Mouse (Mus musculus) stomach, embryonic 16.5 days (tissue): Measurements from ENCODE around the gene Vwa7. TPM values are rescaled to one million over a fixed set of nuclear protein-coding genes. Genes with fewer than 3 reads are reported as not detected.
"Not testable (repeated sequence)": the region's sequence is repeated elsewhere in the genome, so short reads cannot be mapped to it uniquely, and the experiment has no call there.

Experiments used
- ATAC-seq: fragments of 200-750 bp; cut with Nextera tagmentation; 2 replicates; pipeline ENCODE4 v1.8.0; 2017; ENCODE audit warnings: moderate number of reproducible peaks, moderate TSS enrichment; ENCODE audit not compliant: insufficient read depth, low FRiP score
- H3K27ac ChIP-seq: fragments of 300-500 bp; sonication (generic); 2 replicates; pipeline ENCODE4 v1.5.1; 2014; ENCODE audit warnings: low read length
- H3K27me3 ChIP-seq: fragments of 300-500 bp; sonication (generic); 2 replicates; pipeline ENCODE4 v1.6.1; 2014; ENCODE audit warnings: low read length, control low read depth, mixed read lengths; ENCODE audit not compliant: control insufficient read depth, insufficient read depth
- H3K36me3 ChIP-seq: fragments of 300-500 bp; sonication (generic); 2 replicates; pipeline ENCODE4 v1.6.1; 2014; ENCODE audit warnings: low read length; ENCODE audit not compliant: control insufficient read depth, insufficient read depth
- H3K4me1 ChIP-seq: fragments of 300-500 bp; sonication (generic); 2 replicates; pipeline ENCODE4 v1.6.1; 2014; ENCODE audit warnings: low read length, control low read depth, mixed read lengths; ENCODE audit not compliant: control insufficient read depth, insufficient read depth
- H3K4me2 ChIP-seq: fragments of 300-500 bp; sonication (generic); 2 replicates; pipeline ENCODE4 v1.6.1; 2014; ENCODE audit warnings: low read depth, low read length, mixed read lengths
- H3K4me3 ChIP-seq: fragments of 300-500 bp; sonication (generic); replicated peaks from 2 replicates; pipeline ENCODE4 v1.5.1; 2014; ENCODE audit warnings: mild to moderate bottlenecking, low read length
- H3K9ac ChIP-seq: fragments of 300-500 bp; sonication (generic); 2 replicates; pipeline ENCODE4 v1.6.1; 2014; ENCODE audit warnings: low read length
- H3K9me3 ChIP-seq: fragments of 300-500 bp; sonication (generic); replicated peaks from 2 replicates; pipeline ENCODE4 v1.6.1; 2016; ENCODE audit warnings: low read length, control low read depth; ENCODE audit not compliant: control insufficient read depth
- WGBS: fragments of 180-500 bp; shearing (Covaris S2); extraction: QIAGEN DNeasy Blood & Tissue Kit; methylation state at CpG from one replicate; pipeline ENCODE4 v1.1.7; 2014; 5-methylcytosine and 5-hydroxymethylcytosine counted together
- polyA plus RNA-seq: library from polyadenylated mRNA; unstranded; fragments of >200 nt; fragmentation: Nextera tagmentation; extraction: Ambion mirVana; gene quantifications from 2 replicates; pipeline ENCODE4 v1.2.1, GENCODE M21; 2015

Gene Vwa7
- polyA plus RNA-seq, 1 experiment from 2014 or later: 0.26 TPM

GRCm38 (mm10) chr17:34998526-34999430 is 17.6 kb upstream of the Vwa7 start:
- Histone ChIP-seq H3K4me1 (peaks cover 36% of the 10 kb centered on the region), H3K4me3 (peak overlapping the region; percentile 52), H3K27me3 (no peaks in the 10 kb centered on the region), H3K9ac (peak overlapping the region; percentile 80), H3K36me3 (no peaks in the 10 kb centered on the region), H3K9me3 (no peaks in the 10 kb centered on the region), H3K4me2 (peak overlapping the region; percentile 98), H3K27ac (0 out of 2 replicates have a peak overlapping the region, but pooled peaks have one; percentile 82)
- 90% methylated on average over 15 of the region's 15 CpGs for WGBS
- no peak for ATAC-seq

- not testable (repeated sequence) for H3K36me3 ChIP-seq, H3K9me3 ChIP-seq, ATAC-seq, H3K27me3 ChIP-seq
- peak overlapping the region; percentile 92 for H3K9ac ChIP-seq
- H3K4me2 ChIP-seq: peak overlapping the region; percentile 98
- peaks cover 36% of the 10 kb centered on the region for H3K4me1 ChIP-seq
- 11% methylated on average over 29 of the region's 32 CpGs for WGBS
- peak overlapping the region; percentile 97 for H3K27ac ChIP-seq
- H3K4me3 ChIP-seq: peak overlapping the region; percentile 66
These were observed 16.3 kb upstream of the Vwa7 start for GRCm38 (mm10) chr17:34999871-35000716.

GRCm38 (mm10) chr17:35000717-35001451 is 15.5 kb upstream of the Vwa7 start, which contains the start of gene Vars:
Gene Vars (plus strand): TSS chr17:35000987.
- no peaks in the 10 kb centered on the region for H3K27me3 ChIP-seq
- H3K9ac ChIP-seq: peak within 1 kb of the TSS; percentile 92
- WGBS: under 1% methylated on average over 83 of the region's 83 CpGs
- H3K36me3 ChIP-seq: peaks cover 16% of the 10 kb centered on the region
- peak within 1 kb of the TSS; percentile 66 for H3K4me3 ChIP-seq
- H3K27ac ChIP-seq: peak within 1 kb of the TSS; percentile 97
- H3K9me3 ChIP-seq: no peaks in the 10 kb centered on the region
- H3K4me1 ChIP-seq: peaks cover 36% of the 10 kb centered on the region
- peak within 1 kb of the TSS; percentile 98 for H3K4me2 ChIP-seq
- peak; percentile 92 for ATAC-seq

GRCm38 (mm10) chr17:35001452-35002152 is 14.8 kb upstream of the Vwa7 start:
- under 1% methylated on average over 35 of the region's 35 CpGs for WGBS
- Histone ChIP-seq H3K36me3 (peaks cover 17% of the 10 kb centered on the region), H3K4me2 (peak overlapping the region; percentile 98), H3K9ac (peak overlapping the region; percentile 92), H3K4me3 (peak overlapping the region; percentile 66), H3K27ac (peak overlapping the region; percentile 97), H3K4me1 (peaks cover 36% of the 10 kb centered on the region), H3K9me3 (no peaks in the 10 kb centered on the region), H3K27me3 (no peaks in the 10 kb centered on the region)
- ATAC-seq: peak; percentile 13; the same call in 1 of the 2 replicates

- Histone ChIP-seq H3K36me3 (peaks cover 17% of the 10 kb centered on the region), H3K4me2 (peak overlapping the region; percentile 98), H3K27ac (peak overlapping the region; percentile 97), H3K4me1 (peaks cover 36% of the 10 kb centered on the region), H3K27me3 (no peaks in the 10 kb centered on the region), H3K4me3 (peak overlapping the region; percentile 66), H3K9ac (peak overlapping the region; percentile 92), H3K9me3 (no peaks in the 10 kb centered on the region)
- ATAC-seq: no peak
- 3% methylated on average over 12 of the region's 12 CpGs for WGBS
These were observed 14.1 kb upstream of the Vwa7 start for GRCm38 (mm10) chr17:35002153-35002865.

- Histone ChIP-seq H3K4me2 (peak overlapping the region; percentile 98), H3K9ac (peak overlapping the region; percentile 92), H3K27ac (no peak overlapping the region), H3K4me3 (peak overlapping the region; percentile 66; the same call in 1 of the 2 replicates), H3K4me1 (peaks cover 31% of the 10 kb centered on the region), H3K27me3 (no peaks in the 10 kb centered on the region), H3K9me3 (no peaks in the 10 kb centered on the region), H3K36me3 (peaks cover 17% of the 10 kb centered on the region)
- no peak for ATAC-seq
- 47% methylated on average over 9 of the region's 9 CpGs for whole genome bisulfite sequencing
These were observed 13.1 kb upstream of the Vwa7 start for GRCm38 (mm10) chr17:35003022-35003838.

GRCm38 (mm10) chr17:35004075-35004717 is 12.2 kb upstream of the Vwa7 start:
- no peak overlapping the region for H3K27ac ChIP-seq
- H3K4me2 ChIP-seq: no peak overlapping the region
- H3K4me1 ChIP-seq: peaks cover 22% of the 10 kb centered on the region

More at GRCm38 (mm10) chr17:35004075-35004717, 12.2 kb upstream of the Vwa7 start:
- ATAC-seq: no peak
- no peaks in the 10 kb centered on the region for H3K9me3 ChIP-seq
- H3K36me3 ChIP-seq: peaks cover 22% of the 10 kb centered on the region
- WGBS: 93% methylated on average over 17 of the region's 17 CpGs
- no peak overlapping the region for H3K9ac ChIP-seq
- no peak overlapping the region for H3K4me3 ChIP-seq
- no peaks in the 10 kb centered on the region for H3K27me3 ChIP-seq
